Mouse (Mus musculus) urinary bladder, adult 2 months (tissue): Measurements from ENCODE around the gene Ppp2r1a. TPM values are rescaled to one million over a fixed set of nuclear protein-coding genes. Genes with fewer than 3 reads are reported as not detected.

Experiments
- DNase-seq: peaks from one replicate; pipeline ENCODE4 v3.0.0; 2022; ENCODE audit warnings: low spot score
- polyA plus RNA-seq: library from polyadenylated mRNA; depleted of rRNA; stranded (reverse); fragments of >200 nt; gene quantifications from 2 replicates; pipeline ENCODE4 v1.2.3, GENCODE M21; 2012; rRNA removed

The Ppp2r1a gene
- polyA plus RNA-seq: 186 and 228 TPM in 2 replicates

DNA sequence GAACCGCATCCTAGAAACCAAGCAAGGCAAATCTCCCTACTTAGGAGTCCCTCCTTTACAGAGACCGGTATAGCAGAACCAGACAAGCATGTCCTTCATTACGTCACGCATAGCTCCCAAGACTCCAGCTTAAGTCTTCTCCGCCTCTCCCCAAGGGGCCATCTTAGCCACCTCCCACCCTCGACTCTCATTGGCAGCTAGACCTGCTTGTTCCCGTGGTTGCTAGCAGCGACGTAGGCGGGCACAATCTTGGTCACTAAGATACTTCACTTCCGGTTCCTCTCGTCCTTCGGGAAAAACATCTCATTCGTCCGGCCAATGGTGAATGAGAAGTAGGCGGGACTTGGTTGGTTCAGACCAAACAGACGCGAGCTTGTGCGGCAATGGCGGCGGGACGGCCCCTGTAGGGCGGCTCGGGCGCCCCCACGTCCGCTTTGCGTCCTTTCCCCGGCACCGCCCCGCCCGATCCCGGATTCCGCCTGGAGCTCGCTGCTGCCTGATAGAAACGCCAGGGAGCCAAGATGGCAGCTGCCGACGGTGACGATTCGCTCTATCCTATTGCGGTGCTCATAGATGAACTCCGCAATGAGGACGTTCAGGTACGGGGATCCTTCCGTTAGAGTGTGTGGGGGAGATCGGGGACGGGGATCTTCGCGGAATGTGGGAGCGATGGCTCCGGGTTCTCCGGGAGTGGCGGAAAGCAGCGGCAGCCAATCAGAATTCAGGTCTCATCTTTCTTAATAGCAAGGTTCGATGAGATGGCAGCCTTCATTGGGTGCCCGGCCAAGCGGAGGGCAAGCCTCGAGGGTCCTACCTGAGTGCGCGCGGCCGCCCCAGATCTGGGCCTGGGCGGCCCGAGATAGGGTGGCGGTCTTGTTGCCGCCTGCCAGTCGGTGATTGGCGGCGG is at the start of gene Ppp2r1a:
TSS of gene Ppp2r1a (plus strand) at position 327 of the 907 bp plus-strand sequence.
- peak; percentile 98 for DNase-seq

DNA sequence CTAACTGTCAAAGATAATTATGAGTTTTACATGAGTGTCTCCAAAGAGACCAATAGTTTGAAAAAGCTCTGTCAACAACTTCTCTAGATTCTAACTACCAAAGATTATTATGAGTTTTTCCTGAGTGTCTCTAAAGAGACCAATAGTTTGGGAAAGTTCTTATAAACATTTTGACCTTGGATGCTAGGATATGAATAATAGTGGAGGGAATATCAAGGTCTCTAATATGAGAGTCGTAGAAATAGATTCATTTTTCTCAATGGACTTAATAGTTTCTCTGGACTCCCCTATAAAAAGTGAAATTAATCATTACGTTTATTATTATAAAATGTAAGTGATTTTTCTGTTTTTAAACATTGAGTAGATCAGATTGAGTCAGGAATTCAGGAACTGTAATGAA is 40.1 kb upstream of the Ppp2r1a start, which contains the start of gene Vmn1r231:
TSS of gene Vmn1r231 (minus strand) at position 101 of the 400 bp plus-strand sequence.
- no peak for DNase-seq

DNA sequence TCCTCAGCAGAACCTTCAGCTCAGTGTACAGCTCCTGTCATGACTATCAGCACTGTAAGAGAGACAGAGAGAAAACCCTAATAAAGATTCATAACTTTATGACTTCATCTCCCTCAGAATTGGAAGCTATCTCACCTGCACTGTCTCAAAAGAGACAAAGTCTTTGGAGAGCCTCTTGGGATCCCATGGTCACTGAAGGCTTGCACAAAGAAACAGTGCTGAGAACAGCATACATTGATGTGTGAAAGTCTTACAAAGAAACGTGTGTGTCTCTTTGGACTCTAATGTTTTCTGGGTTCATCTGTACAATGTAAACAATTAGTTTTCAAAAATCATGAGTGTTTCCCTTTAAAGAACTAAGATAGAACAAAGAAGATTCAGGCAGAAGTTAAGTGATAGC is 25.5 kb upstream of the Ppp2r1a start, which contains the start of gene Vmn1r232:
TSS of gene Vmn1r232 (minus strand) at position 101 of the 400 bp plus-strand sequence.
- no peak for DNase-seq

DNA sequence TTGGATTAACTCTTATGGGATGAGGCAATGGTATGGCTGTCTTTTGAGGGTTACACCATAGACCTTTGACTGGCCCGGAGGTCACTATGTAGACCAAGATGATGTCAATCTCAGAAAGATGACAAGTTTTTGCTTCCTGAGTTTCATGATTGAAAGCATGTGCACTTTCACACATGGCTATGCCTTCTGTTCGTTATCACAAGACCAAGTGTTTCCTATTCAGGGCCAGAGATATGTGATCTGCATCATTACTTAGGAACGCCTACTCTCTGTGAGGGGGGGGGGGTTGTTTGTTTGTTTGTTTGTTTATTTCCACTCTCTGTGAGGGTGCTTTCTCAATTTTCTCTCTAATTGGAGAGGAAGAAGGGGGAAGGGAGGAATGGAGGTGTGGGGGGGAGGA is 885 bp upstream of the Ppp2r1a start:
- no peak for DNase-seq

DNA sequence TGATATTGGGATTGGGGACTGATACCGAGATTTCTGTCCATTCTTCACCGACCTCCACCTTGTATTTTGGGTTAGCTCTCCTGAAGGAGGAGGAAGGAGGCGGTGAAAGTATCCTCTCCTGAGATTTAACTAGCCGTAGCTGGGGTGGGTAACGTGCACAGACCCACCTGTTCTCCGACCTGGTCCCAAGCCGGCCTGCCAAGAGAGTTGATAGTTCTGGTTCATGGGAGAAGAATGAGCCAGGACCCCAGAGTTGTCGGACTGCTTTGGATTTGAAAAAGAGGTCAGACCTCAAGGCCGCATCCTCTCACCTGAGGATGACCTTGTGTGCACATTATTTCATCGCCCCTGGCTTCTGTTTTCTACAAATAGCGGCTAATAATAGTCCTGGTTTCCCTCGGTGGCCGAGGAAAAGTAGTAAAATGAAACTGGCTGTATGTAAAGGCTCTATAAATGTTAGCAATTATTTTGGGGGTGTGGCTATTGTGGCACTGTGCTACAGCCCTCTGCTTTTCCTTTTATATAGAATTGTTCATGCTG is 985 bp downstream of the Ppp2r1a start:
- no peak for DNase-seq

DNA sequence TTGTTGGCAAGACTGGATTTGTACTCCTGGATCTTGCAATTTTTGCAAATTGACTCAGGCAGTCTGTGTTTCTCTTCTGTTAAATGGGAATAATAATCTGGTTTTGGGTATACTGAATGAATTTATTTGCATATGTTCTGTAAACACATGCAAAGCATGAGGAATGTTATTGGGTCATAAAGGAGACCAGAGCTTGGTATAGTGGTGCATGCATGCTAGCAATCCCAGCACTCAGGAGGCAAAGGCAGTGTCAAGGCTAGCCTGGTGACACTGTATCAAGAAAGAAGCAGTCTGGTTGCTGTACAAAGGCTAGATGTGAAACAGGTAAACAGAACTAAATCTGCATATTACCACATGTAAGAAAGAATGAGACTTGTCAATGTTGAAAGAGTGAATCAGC is 1.5 kb downstream of the Ppp2r1a start:
- DNase-seq: no peak

DNA sequence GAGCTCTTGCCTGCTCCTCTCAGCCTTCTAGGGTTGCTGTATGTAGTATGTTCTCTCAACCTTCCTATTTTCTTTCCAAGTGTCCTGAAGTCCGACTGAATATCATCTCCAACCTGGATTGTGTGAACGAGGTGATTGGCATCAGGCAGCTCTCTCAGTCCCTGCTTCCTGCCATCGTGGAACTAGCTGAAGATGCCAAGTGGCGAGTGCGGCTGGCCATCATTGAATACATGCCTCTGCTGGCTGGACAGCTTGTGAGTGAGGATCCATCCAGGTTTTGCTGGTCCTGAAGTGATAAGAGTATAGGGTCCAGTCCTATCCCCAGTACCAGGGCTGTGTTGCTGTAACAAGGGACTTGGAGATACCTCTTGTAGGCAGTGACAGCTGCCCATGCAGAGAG is 15.3 kb downstream of the Ppp2r1a start:
- DNase-seq: no peak

DNA sequence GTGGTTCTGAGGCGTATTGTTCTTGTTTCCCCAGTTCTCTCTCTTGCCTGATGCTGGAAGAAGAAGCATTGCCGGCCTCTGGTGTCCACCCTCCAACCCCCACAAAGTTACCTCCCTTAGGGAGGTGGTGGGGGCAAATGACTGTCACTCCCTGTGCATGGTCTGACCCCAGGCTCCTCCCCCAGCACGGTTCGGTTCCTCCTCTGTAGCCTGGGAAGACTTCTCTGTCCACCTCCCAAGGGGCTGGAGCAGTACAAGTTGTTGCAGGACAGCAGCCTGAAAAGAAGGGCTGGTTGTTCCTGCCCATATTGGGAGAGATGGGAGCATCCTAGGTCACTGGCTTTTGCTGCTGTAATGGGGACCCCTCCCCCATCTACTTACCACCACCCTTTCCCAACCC is 20.3 kb downstream of the Ppp2r1a start:
- DNase-seq: no peak

DNA sequence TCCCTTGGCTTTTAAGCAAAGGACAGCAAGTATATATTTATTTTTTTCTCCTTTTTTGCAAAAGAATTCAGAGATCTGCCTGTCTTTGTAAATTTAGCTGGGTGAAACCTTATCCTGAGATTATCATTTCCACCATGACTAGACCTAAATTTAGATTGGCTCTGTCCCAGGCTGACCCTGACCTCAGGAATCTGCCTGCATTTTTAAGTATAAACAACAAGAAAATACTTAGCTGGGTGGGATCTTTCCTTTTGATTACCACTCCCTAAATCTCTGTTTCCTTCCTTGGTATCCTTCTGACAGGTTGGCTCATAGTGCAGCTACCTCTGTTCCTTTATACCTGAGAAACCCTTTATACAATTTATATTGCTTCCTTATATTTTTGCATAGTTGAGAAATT is 21.6 kb downstream of the Ppp2r1a start:
- no peak for DNase-seq

DNA sequence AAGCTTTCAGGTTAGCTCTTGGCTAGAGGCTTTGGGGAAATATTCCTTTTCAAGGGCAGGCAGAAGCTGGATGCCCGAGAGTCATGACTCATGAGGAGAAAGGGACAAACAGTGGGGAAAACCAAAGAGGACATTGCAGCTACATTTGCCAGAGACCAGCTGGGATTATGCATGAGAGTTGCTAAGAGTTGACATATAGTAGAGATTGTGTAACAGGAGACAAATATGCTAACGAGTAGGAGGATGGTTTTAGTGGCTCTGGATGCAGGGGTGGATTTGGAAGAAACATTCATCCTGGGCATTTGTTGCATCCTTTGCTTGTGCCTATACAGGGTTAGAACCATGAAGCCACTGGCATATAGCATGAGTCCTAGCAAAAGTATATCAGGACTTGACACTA is 48.6 kb downstream of the Ppp2r1a start:
- DNase-seq: no peak

DNA sequence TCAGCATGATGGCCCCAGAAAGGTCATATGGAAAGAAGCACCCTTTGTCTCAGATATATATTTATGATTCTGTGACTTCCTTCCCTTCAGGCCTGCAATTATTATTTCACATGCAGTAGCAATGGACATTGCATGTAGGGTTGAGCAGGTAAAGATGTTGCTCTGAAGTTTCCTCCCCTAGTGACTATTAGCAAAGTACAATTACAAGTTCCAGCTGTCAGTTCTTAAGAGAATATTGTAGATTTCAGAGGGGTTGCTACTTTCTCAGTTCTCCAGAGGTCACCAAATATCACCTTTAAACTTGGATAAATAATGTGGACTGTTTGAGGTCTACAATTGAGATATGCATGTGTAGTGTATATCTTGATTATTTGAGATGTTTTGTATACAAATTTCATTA is 51.3 kb downstream of the Ppp2r1a start, which contains the start of gene Vmn1r233:
TSS of gene Vmn1r233 (minus strand) at position 101 of the 400 bp plus-strand sequence.
- no peak for DNase-seq

DNA sequence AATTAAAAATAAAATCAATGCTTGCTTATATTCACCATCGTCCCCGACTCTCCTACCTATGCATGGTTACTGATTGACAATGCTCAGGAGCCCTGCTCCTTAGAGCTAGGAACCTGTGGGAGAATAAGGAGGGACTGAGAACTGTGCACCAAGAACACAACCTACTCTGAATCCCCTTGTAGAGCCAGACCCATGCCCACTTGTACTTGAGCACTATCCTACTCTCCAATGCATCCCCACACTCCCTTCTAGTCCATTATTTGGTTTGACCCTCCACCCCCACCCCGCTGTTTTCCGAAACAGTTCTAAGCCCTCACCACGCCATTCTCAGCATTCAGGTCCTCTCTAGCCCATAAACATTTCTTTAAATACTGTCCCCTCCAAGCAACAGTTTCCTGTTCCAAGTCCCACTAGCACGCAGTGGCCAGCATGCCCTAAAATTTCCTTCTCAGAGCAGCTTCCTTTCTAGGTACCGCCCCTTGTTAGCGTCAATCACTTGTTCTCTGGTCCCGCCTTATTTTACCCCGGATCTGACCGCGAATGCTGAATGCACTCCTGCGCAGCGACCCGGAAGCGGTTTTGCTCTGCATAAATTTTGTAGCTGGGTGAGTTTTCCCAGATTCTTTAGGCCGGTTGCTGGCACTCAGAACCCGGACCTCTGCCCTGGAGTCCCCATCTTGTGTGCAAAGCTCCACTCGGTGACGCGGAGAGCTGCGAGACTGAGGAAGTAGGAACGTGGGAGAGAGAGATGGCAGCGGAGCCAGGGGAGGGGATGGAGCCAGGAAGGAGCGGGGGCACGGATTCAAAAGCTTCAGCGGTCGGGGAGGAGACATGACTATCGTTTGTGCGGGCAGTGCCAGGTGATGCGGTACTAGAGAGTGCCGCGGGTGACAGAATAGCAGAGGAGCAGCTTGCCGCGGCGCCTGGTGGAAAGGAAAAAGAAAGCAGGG is 63.5 kb downstream of the Ppp2r1a start, which contains the start of gene Zfp160:
TSS of gene Zfp160 (plus strand) at position 522 of the 950 bp plus-strand sequence.
- peak; percentile 69 for DNase-seq

DNA sequence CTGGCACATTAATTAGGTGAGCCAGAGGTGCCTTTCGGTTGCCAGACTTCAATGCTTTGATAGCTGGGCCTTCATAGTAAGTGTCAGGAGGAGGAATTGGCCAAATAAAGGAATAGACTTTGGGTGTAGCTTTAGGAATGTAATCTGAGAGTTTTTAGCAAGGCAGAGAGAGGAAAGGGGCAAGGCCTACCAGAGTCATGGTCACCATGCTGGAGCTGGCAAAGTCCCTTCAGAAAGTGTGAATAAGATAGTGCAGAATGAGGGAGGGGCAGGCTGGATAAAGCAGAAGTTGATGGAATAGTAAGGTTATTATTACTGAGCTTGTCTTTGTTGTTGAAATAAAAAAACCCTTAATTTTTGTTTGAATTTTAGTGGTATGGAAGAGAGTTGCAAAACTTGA is 64.6 kb downstream of the Ppp2r1a start:
- no peak for DNase-seq

Other genes starting within 250 kb of the Ppp2r1a start
- not detected in 2 replicates for gene Vmn1r227, start 215.5 kb upstream of the Ppp2r1a start, polyA plus RNA-seq
- not detected in 2 replicates for gene Vmn1r228, start 159.2 kb upstream of the Ppp2r1a start, polyA plus RNA-seq
- gene Vmn1r229, start 133.8 kb upstream of the Ppp2r1a start, polyA plus RNA-seq: not detected in 2 replicates
- not detected in 2 replicates for gene Vmn1r230, start 104.9 kb upstream of the Ppp2r1a start, polyA plus RNA-seq
- gene Vmn1r231, start 40.2 kb upstream of the Ppp2r1a start, polyA plus RNA-seq: not detected in 2 replicates
- not detected in 2 replicates for gene Vmn1r232, start 25.6 kb upstream of the Ppp2r1a start, polyA plus RNA-seq
- not detected in 2 replicates for gene Vmn1r233, start 51.2 kb downstream of the Ppp2r1a start, polyA plus RNA-seq
- gene Zfp160, start 63.6 kb downstream of the Ppp2r1a start, polyA plus RNA-seq: 14.3 and 16.8 TPM in 2 replicates